Mouse (Mus musculus) megakaryocyte, embryonic 14.5 days (primary cell): ENCODE measurements around the gene Tipin.

Experiments used
- FLI1 ChIP-seq: IDR thresholded peaks from 2 replicates; pipeline ENCODE4 v1.6.1; 2012; ENCODE audit warnings: low read length, inconsistent platforms, mixed read lengths
- GATA1 ChIP-seq: IDR thresholded peaks from 3 replicates; pipeline ENCODE4 v1.6.1; 2012; ENCODE audit warnings: mixed read lengths, low read length, inconsistent platforms, borderline replicate concordance

GRCm38 (mm10) chr9:64234768-64235435 is 46.5 kb upstream of the Tipin start, which contains the start of gene Uchl4:
- no peak for TF ChIP-seq GATA1
- no peak for TF ChIP-seq FLI1
